Mouse (Mus musculus): Measurements from ENCODE around the gene Fuom. TPM values are rescaled to one million over a fixed set of nuclear protein-coding genes. Genes with fewer than 3 reads are reported as not detected.

The Fuom gene
- total and polyA plus RNA-seq, 2 experiments from 2014 or later: 64.2 to 158 TPM

DNA sequence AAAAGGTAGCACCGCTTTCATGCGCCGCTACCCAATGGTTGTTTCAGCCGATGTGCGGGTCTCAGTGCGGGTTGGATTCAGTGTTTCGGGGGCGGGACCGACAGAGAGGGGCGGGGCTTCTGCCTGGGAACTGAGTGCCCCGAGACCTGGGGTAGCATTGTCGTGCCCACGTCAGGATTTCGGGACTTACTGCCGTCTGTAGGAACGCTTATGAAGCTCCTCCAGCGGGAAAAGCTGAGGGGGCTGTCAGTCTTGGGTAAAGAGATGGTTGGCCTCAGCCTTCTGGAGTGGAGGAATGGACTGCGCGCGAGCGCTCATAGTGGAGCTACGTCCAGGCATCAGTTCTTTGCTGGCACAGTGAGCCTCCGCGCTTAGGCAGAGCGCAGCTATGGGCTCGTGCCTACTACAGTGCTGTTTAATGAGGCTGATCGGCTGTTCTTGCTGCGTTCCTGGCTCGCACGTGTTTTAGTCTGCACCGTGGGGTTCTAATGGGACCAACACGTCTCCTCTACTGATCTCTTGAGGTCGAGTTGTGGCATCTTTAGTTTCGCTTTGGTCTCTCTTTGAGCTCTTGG, 53.0 kb downstream of the Fuom start:
- ATAC-seq (ENCODE audit: insufficient read depth, low read depth): peak; percentile 17; the same call in 1 of the 2 replicates
- Histone ChIP-seq H3K27ac (ENCODE audit: low read depth) (no peak overlapping the region), H3K27me3 (ENCODE audit: control insufficient read depth, insufficient read depth, low read length) (peaks cover 97% of the 10 kb centered on the region), H3K4me1 (ENCODE audit: control insufficient read depth, insufficient read depth) (peaks cover 18% of the 10 kb centered on the region), H3K9me3 (replicated peaks; ENCODE audit: control insufficient read depth, low read length) (no peaks in the 10 kb centered on the region), H3K9ac (replicated peaks; ENCODE audit: low read depth, low read length) (no peak overlapping the region), H3K4me2 (ENCODE audit: low read depth, low read length) (peak overlapping the region; percentile 60), H3K36me3 (replicated peaks; ENCODE audit: control insufficient read depth, insufficient read depth, low read length) (no peaks in the 10 kb centered on the region), H3K4me3 (ENCODE audit: low read depth, low read length) (peak overlapping the region; percentile 47)
- DNase-seq (ENCODE audit: low spot score): peak; percentile 26
- under 1% methylated on average over 34 of the region's 34 CpGs for WGBS
- TF ChIP-seq CTCF (IDR thresholded peaks at IDR 0.05; ENCODE audit: low read depth) (no peak), EP300 (IDR thresholded peaks at IDR 0.05; ENCODE audit: low read depth) (no peak)

DNA sequence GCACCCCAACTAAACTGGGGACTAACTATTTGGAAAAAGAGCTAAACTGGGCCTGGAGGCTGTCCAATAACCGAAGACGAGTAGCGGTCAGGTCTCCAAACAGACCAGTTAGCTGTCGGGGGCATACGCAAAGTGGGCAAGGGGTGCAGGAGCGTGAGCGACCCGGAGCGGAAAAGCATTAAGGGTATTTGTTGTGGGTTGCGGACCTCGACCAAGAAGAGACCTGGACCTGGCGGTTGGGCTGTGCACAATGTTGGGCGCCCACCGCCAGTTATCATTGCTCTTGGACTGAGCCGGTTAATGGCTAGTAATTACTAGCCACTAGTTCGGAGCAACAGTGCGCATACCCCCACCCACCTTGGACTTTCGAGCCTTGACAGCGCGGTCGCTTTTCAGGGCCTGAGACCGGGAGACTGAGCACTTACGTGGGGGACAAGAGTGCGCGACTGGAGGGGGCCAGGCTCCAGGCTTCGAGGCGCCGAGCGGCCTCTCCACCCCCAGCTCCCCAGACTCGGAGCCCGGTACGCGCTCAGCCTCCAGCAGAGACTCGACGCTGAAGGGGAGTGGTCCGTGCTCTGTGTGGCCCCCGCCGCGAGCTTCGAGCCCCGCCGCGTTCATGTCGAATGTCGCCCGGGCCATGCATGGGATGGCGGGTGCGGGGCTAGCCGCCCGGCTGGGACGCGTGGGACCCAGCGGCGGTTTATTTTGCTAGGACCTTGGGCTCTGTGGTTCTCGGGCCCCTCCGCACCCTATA, 53.7 kb downstream of the Fuom start, which contains the start of gene Msx3:
Gene Msx3 (minus strand): TSS at position 729 of the 754 bp plus-strand sequence.
- under 1% methylated on average over 56 of the region's 56 CpGs for WGBS
- no peak within 1 kb of the TSS for H3K9ac ChIP-seq (replicated peaks; ENCODE audit: low read depth, low read length)
- 0 out of 2 replicates have a peak, but pooled peaks have one; percentile 16 for ATAC-seq (ENCODE audit: insufficient read depth, low read depth)
- no peaks in the 10 kb centered on the region for H3K9me3 ChIP-seq (replicated peaks; ENCODE audit: control insufficient read depth, low read length)
- no peak for DNase-seq (ENCODE audit: low spot score)
- H3K4me3 ChIP-seq (ENCODE audit: low read depth, low read length): peak within 1 kb of the TSS; percentile 47
- peak within 1 kb of the TSS; percentile 60 for H3K4me2 ChIP-seq (ENCODE audit: low read depth, low read length)
- peaks cover 18% of the 10 kb centered on the region for H3K4me1 ChIP-seq (ENCODE audit: control insufficient read depth, insufficient read depth)
- H3K27me3 ChIP-seq (ENCODE audit: control insufficient read depth, insufficient read depth, low read length): peaks cover 96% of the 10 kb centered on the region
- no peaks in the 10 kb centered on the region for H3K36me3 ChIP-seq (replicated peaks; ENCODE audit: control insufficient read depth, insufficient read depth, low read length)
- H3K27ac ChIP-seq (ENCODE audit: low read depth): no peak within 1 kb of the TSS
- TF ChIP-seq EP300 (IDR thresholded peaks at IDR 0.05; ENCODE audit: low read depth) (no peak), CTCF (IDR thresholded peaks at IDR 0.05; ENCODE audit: low read depth) (no peak)

DNA sequence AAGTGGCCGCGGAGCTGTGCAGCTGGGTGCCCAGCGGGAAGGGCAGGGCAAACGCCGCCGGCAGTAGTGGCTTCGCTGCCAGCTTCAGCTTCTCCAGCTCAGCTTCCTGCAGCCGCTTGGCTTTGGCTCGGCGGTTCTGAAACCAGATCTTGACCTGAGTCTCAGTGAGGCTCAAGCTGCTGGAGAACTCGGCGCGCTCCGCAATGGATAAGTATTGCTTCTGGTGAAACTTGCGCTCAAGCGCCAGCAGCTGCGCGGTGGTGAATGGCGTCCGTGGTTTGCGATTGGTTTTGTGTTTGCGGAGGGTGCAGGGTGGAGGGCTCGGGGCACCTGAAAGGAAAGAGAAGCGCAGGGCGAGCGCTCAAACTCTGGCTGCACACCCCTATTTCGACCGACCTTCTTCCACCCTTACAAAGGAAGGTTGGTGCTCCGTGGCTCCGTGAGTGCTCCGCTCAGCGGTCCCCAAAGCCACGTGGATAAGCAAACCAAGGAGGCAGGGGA, 54.4 kb downstream of the Fuom start:
- DNase-seq (ENCODE audit: low spot score): no peak
- WGBS: 1% methylated on average over 33 of the region's 33 CpGs
- no peak overlapping the region for H3K9ac ChIP-seq (replicated peaks; ENCODE audit: low read depth, low read length)

More for the DNA sequence above, 54.4 kb downstream of the Fuom start:
- H3K9me3 ChIP-seq (replicated peaks; ENCODE audit: control insufficient read depth, low read length): no peaks in the 10 kb centered on the region
- ATAC-seq (ENCODE audit: insufficient read depth, low read depth): peak; percentile 24; the same call in 1 of the 2 replicates
- no peak overlapping the region for H3K27ac ChIP-seq (ENCODE audit: low read depth)
- TF ChIP-seq CTCF (IDR thresholded peaks at IDR 0.05; ENCODE audit: low read depth) (no peak), EP300 (IDR thresholded peaks at IDR 0.05; ENCODE audit: low read depth) (no peak)
- H3K4me3 ChIP-seq (ENCODE audit: low read depth, low read length): peak overlapping the region; percentile 47
- peaks cover 18% of the 10 kb centered on the region for H3K4me1 ChIP-seq (ENCODE audit: control insufficient read depth, insufficient read depth)
- no peaks in the 10 kb centered on the region for H3K36me3 ChIP-seq (replicated peaks; ENCODE audit: control insufficient read depth, insufficient read depth, low read length)
- H3K27me3 ChIP-seq (ENCODE audit: control insufficient read depth, insufficient read depth, low read length): peaks cover 89% of the 10 kb centered on the region
- H3K4me2 ChIP-seq (ENCODE audit: low read depth, low read length): peak overlapping the region; percentile 60

Other genes starting within 250 kb of the Fuom start
- 0.23 TPM in 1 of 2 replicates, not detected in the other for gene Kndc1, start 207.7 kb downstream of the Fuom start, total RNA-seq (2014; rRNA removed; ENCODE audit: low replicate concordance)
- gene Kndc1, start 207.7 kb downstream of the Fuom start, polyA plus RNA-seq (2015; fragmentation: Nextera tagmentation; extraction: Ambion mirVana): 0.08 TPM in 1 of 2 replicates, not detected in the other
- gene Utf1, start 158.7 kb downstream of the Fuom start, total RNA-seq (2014; rRNA removed; ENCODE audit: low replicate concordance): not detected in 2 replicates
- gene Utf1, start 158.7 kb downstream of the Fuom start, polyA plus RNA-seq (2015; fragmentation: Nextera tagmentation; extraction: Ambion mirVana): not detected in 2 replicates
- not detected in 2 replicates for gene 6430531B16Rik, start 123.7 kb downstream of the Fuom start, total RNA-seq (2014; rRNA removed; ENCODE audit: low replicate concordance)
- gene 6430531B16Rik, start 123.7 kb downstream of the Fuom start, polyA plus RNA-seq (2015; fragmentation: Nextera tagmentation; extraction: Ambion mirVana): 0.23 TPM in 1 of 2 replicates, not detected in the other
- gene Adam8, start 109.9 kb downstream of the Fuom start, total RNA-seq (2014; rRNA removed; ENCODE audit: low replicate concordance): 5.4 and 83.4 TPM in 2 replicates
- 0.31 and 1.2 TPM in 2 replicates for gene Adam8, start 109.9 kb downstream of the Fuom start, polyA plus RNA-seq (2015; fragmentation: Nextera tagmentation; extraction: Ambion mirVana)
- 23.6 and 44.3 TPM in 2 replicates for gene Zfp511, start 66.0 kb downstream of the Fuom start, total RNA-seq (2014; rRNA removed; ENCODE audit: low replicate concordance)
- gene Zfp511, start 66.0 kb downstream of the Fuom start, polyA plus RNA-seq (2015; fragmentation: Nextera tagmentation; extraction: Ambion mirVana): 22.9 and 23.9 TPM in 2 replicates
- gene Tubgcp2, start 65.8 kb downstream of the Fuom start, total RNA-seq (2014; rRNA removed; ENCODE audit: low replicate concordance): 28.2 and 53.1 TPM in 2 replicates
- gene Tubgcp2, start 65.8 kb downstream of the Fuom start, polyA plus RNA-seq (2015; fragmentation: Nextera tagmentation; extraction: Ambion mirVana): 21.8 and 24.5 TPM in 2 replicates
- gene Msx3, start 53.4 kb downstream of the Fuom start, total RNA-seq (2014; rRNA removed; ENCODE audit: low replicate concordance): not detected in 2 replicates
- gene Msx3, start 53.4 kb downstream of the Fuom start, polyA plus RNA-seq (2015; fragmentation: Nextera tagmentation; extraction: Ambion mirVana): not detected in 2 replicates
- gene Caly, start 19.9 kb downstream of the Fuom start, total RNA-seq (2014; rRNA removed; ENCODE audit: low replicate concordance): 1.9 and 4.1 TPM in 2 replicates
- gene Caly, start 19.9 kb downstream of the Fuom start, polyA plus RNA-seq (2015; fragmentation: Nextera tagmentation; extraction: Ambion mirVana): 0.40 and 0.70 TPM in 2 replicates
- gene Prap1, start 9.0 kb downstream of the Fuom start, total RNA-seq (2014; rRNA removed; ENCODE audit: low replicate concordance): not detected in 2 replicates
- 0.27 and 0.33 TPM in 2 replicates for gene Prap1, start 9.0 kb downstream of the Fuom start, polyA plus RNA-seq (2015; fragmentation: Nextera tagmentation; extraction: Ambion mirVana)
- 8.1 and 11.8 TPM in 2 replicates for gene Paox, start 13.4 kb upstream of the Fuom start, total RNA-seq (2014; rRNA removed; ENCODE audit: low replicate concordance)
- 8.5 and 8.7 TPM in 2 replicates for gene Paox, start 13.4 kb upstream of the Fuom start, polyA plus RNA-seq (2015; fragmentation: Nextera tagmentation; extraction: Ambion mirVana)
- 265 and 332 TPM in 2 replicates for gene Echs1, start 14.0 kb upstream of the Fuom start, total RNA-seq (2014; rRNA removed; ENCODE audit: low replicate concordance)
- gene Echs1, start 14.0 kb upstream of the Fuom start, polyA plus RNA-seq (2015; fragmentation: Nextera tagmentation; extraction: Ambion mirVana): 344 and 349 TPM in 2 replicates
- gene Mtg1, start 35.1 kb upstream of the Fuom start, total RNA-seq (2014; rRNA removed; ENCODE audit: low replicate concordance): 9.2 and 53.7 TPM in 2 replicates
- gene Mtg1, start 35.1 kb upstream of the Fuom start, polyA plus RNA-seq (2015; fragmentation: Nextera tagmentation; extraction: Ambion mirVana): 31.2 and 33.1 TPM in 2 replicates
- gene Sprn, start 52.4 kb upstream of the Fuom start, total RNA-seq (2014; rRNA removed; ENCODE audit: low replicate concordance): 0.61 TPM in 1 of 2 replicates, not detected in the other
- gene Sprn, start 52.4 kb upstream of the Fuom start, polyA plus RNA-seq (2015; fragmentation: Nextera tagmentation; extraction: Ambion mirVana): 0.16 and 0.25 TPM in 2 replicates
- gene Olfr522, start 62.3 kb upstream of the Fuom start, total RNA-seq (2014; rRNA removed; ENCODE audit: low replicate concordance): not detected in 2 replicates
- not detected in 2 replicates for gene Olfr522, start 62.3 kb upstream of the Fuom start, polyA plus RNA-seq (2015; fragmentation: Nextera tagmentation; extraction: Ambion mirVana)
- gene Olfr523, start 70.8 kb upstream of the Fuom start, total RNA-seq (2014; rRNA removed; ENCODE audit: low replicate concordance): not detected in 2 replicates
- not detected in 2 replicates for gene Olfr523, start 70.8 kb upstream of the Fuom start, polyA plus RNA-seq (2015; fragmentation: Nextera tagmentation; extraction: Ambion mirVana)
- gene Olfr524, start 103.5 kb upstream of the Fuom start, total RNA-seq (2014; rRNA removed; ENCODE audit: low replicate concordance): not detected in 2 replicates
- gene Olfr524, start 103.5 kb upstream of the Fuom start, polyA plus RNA-seq (2015; fragmentation: Nextera tagmentation; extraction: Ambion mirVana): not detected in 2 replicates
- 2.4 TPM in 1 of 2 replicates, not detected in the other for gene Cd163l1, start 115.8 kb upstream of the Fuom start, total RNA-seq (2014; rRNA removed; ENCODE audit: low replicate concordance)
- not detected in 2 replicates for gene Cd163l1, start 115.8 kb upstream of the Fuom start, polyA plus RNA-seq (2015; fragmentation: Nextera tagmentation; extraction: Ambion mirVana)
- gene 5830411N06Rik, start 144.8 kb upstream of the Fuom start, total RNA-seq (2014; rRNA removed; ENCODE audit: low replicate concordance): 0.35 TPM in 1 of 2 replicates, not detected in the other
- gene 5830411N06Rik, start 144.8 kb upstream of the Fuom start, polyA plus RNA-seq (2015; fragmentation: Nextera tagmentation; extraction: Ambion mirVana): not detected in 2 replicates
- not detected in 2 replicates for gene Olfr525, start 218.4 kb upstream of the Fuom start, total RNA-seq (2014; rRNA removed; ENCODE audit: low replicate concordance)
- gene Olfr525, start 218.4 kb upstream of the Fuom start, polyA plus RNA-seq (2015; fragmentation: Nextera tagmentation; extraction: Ambion mirVana): not detected in 2 replicates
- not detected in 2 replicates for gene Olfr527, start 231.6 kb upstream of the Fuom start, total RNA-seq (2014; rRNA removed; ENCODE audit: low replicate concordance)
- not detected in 2 replicates for gene Olfr527, start 231.6 kb upstream of the Fuom start, polyA plus RNA-seq (2015; fragmentation: Nextera tagmentation; extraction: Ambion mirVana)